9 mouse cellular contexts compared by ENCODE assay signal in the genomic region with DNA sequence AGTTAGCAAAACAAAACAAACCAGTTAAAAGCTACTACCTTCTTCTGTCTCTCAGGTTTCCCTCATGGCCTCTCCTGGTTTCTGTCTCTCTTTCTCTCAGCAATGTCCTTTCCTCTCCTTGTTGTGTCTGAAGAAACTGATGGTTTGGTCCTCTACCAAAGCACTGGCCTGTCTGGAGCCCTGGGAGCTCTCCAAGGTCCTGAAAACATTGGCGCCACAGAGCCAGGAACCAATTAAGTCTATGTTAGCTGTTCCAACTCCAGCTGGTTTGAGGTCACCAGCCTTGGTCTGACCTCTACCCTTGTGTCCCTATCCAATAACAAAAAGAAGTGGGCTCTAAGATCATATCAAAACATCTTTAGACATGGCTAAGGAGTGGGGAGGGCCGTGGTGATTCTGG. TPM values are rescaled to one million over a fixed set of nuclear protein-coding genes. Genes with fewer than 3 reads are reported as not detected.
DNase-seq lines count a peak whose midpoint lies in the region; ATAC-seq lines count a peak whose summit lies in the region.
"Had no signal": no experiment of that assay in that cellular context is flagged by ENCODE, and none has a peak within 500 bp of the region (broad histone marks: within the 10 kb centered on the region; RNA-seq: fewer than 3 reads in every experiment).

No protein-coding gene starts in this region.

- H3K4me2 ChIP-seq in hindbrain, embryonic 13.5 days = peak overlapping the region; percentile 63
- no peak overlapping the region for H3K4me2 ChIP-seq in liver, embryonic 11.5 days
- peak overlapping the region; percentile 65 for H3K4me2 ChIP-seq in neural tube, embryonic 13.5 days

- WGBS in hindbrain, embryonic 13.5 days = 21% methylated on average over 2 of the region's 2 CpGs
- 20% methylated on average over 2 of the region's 2 CpGs for WGBS in liver, embryonic 11.5 days
- 15% methylated on average over 2 of the region's 2 CpGs for WGBS in neural tube, embryonic 13.5 days

- H3K27me3 ChIP-seq in hindbrain, embryonic 13.5 days = no peaks in the 10 kb centered on the region
- H3K27me3 ChIP-seq in liver, embryonic 11.5 days (replicated peaks; ENCODE audit: control insufficient read depth, insufficient read depth, low read length) = no peaks in the 10 kb centered on the region
- H3K27me3 ChIP-seq in neural tube, embryonic 13.5 days = no peaks in the 10 kb centered on the region

- no peaks in the 10 kb centered on the region for H3K36me3 ChIP-seq in hindbrain, embryonic 13.5 days
- H3K36me3 ChIP-seq in liver, embryonic 11.5 days (ENCODE audit: control insufficient read depth, insufficient read depth, low read length) = no peaks in the 10 kb centered on the region
- no peaks in the 10 kb centered on the region for H3K36me3 ChIP-seq in neural tube, embryonic 13.5 days

- H3K27ac ChIP-seq in hindbrain, embryonic 13.5 days = no peak overlapping the region
- H3K27ac ChIP-seq in liver, embryonic 11.5 days (ENCODE audit: low read depth, low read length) = no peak overlapping the region
- no peak overlapping the region for H3K27ac ChIP-seq in neural tube, embryonic 13.5 days (replicated peaks)

- H3K4me1 ChIP-seq in hindbrain, embryonic 13.5 days (replicated peaks) = peaks cover 19% of the 10 kb centered on the region
- no peaks in the 10 kb centered on the region for H3K4me1 ChIP-seq in liver, embryonic 11.5 days (replicated peaks; ENCODE audit: control insufficient read depth, insufficient read depth, low read length)
- H3K4me1 ChIP-seq in neural tube, embryonic 13.5 days (replicated peaks) = peaks cover 9% of the 10 kb centered on the region

- peak; percentile 7 for DNase-seq in heart, adult 8-10 months (ENCODE audit: low spot score)
- DNase-seq in heart, adult 9 months (ENCODE audit: low spot score in 2 of 2) = no peak
- peak; percentile 29 for DNase-seq in adrenal gland, adult 8-10 months
- peak; percentile 83 for DNase-seq in embryo, embryonic 9.5 days (ENCODE audit: extremely low spot score)
- peak; percentile 73 for DNase-seq in liver, embryonic 11.5 days (ENCODE audit: low spot score)

- peak overlapping the region; percentile 51 for H3K4me3 ChIP-seq in hindbrain, embryonic 13.5 days
- H3K4me3 ChIP-seq in liver, embryonic 11.5 days (ENCODE audit: low read depth, low read length) = no peak overlapping the region
- peak overlapping the region; percentile 48 for H3K4me3 ChIP-seq in neural tube, embryonic 13.5 days

- H3K9me3 ChIP-seq in hindbrain, embryonic 13.5 days = no peaks in the 10 kb centered on the region
- no peaks in the 10 kb centered on the region for H3K9me3 ChIP-seq in liver, embryonic 11.5 days (ENCODE audit: control insufficient read depth, low read length)
- H3K9me3 ChIP-seq in neural tube, embryonic 13.5 days = no peaks in the 10 kb centered on the region

- ATAC-seq in hindbrain, embryonic 13.5 days (ENCODE audit: low FRiP score) = peak; percentile 9; the same call in 1 of the 2 replicates
- no peak for ATAC-seq in liver, embryonic 11.5 days (replicated peaks; ENCODE audit: low FRiP score)
- ATAC-seq in neural tube, embryonic 13.5 days (ENCODE audit: low read depth) = no peak
- no peak for ATAC-seq in monocyte, adult 5-6 weeks (replicated peaks; ENCODE audit: insufficient number of reproducible peaks, low FRiP score, low TSS enrichment, poor library complexity, severe bottlenecking)

- peak overlapping the region; percentile 72; the same call in 1 of the 2 replicates for H3K9ac ChIP-seq in hindbrain, embryonic 13.5 days
- H3K9ac ChIP-seq in liver, embryonic 11.5 days (ENCODE audit: low read depth, low read length) = no peak overlapping the region
- H3K9ac ChIP-seq in neural tube, embryonic 13.5 days = peak overlapping the region; percentile 65

RNA-seq across cellular contexts. Expression of gene Nrsn1, which starts 1.3 kb away (rescaled TPM):
- under 1 TPM in 3 of 4 experiments, not detected in 1; 0.19 to 0.28 (median 0.20) TPM for total RNA-seq in heart, adult 8-10 months (2022)
- 1 to 10 TPM; 3.8 to 6.2 (median 5.4) TPM for total RNA-seq in adrenal gland, adult 8-10 months (2022)
- polyA plus RNA-seq in hindbrain, embryonic 13.5 days (2015; fragmentation: Nextera tagmentation; extraction: Ambion mirVana) = 55.1 and 55.2 TPM in 2 replicates
- 0.48 and 0.64 TPM in 2 replicates for polyA plus RNA-seq in liver, embryonic 11.5 days (2014; fragmentation: Nextera tagmentation; extraction: Ambion mirVana)
- 40.4 and 43.2 TPM in 2 replicates for polyA plus RNA-seq in neural tube, embryonic 13.5 days (2015; fragmentation: Nextera tagmentation; extraction: Ambion mirVana)
- total RNA-seq in monocyte, adult 5-6 weeks (2017) = not detected in 3 replicates
- polyA plus RNA-seq: liver, embryonic 16.5 days had no signal

Comparison
In these comparisons a context has a peak if more than half of its experiments do, and no peak if none do; other contexts are left out.
1. DNase-seq: peak in heart, adult 8-10 months (single experiment), adrenal gland, adult 8-10 months (single experiment), embryo, embryonic 9.5 days (single experiment) and liver, embryonic 11.5 days (single experiment); none in heart, adult 9 months (0 of 2).